Mouse (Mus musculus) heart, embryonic 13.5 days (tissue): Measurements from ENCODE around the gene Glul. TPM values are rescaled to one million over a fixed set of nuclear protein-coding genes. Genes with fewer than 3 reads are reported as not detected.

ENCODE experiments used
- ATAC-seq: fragments of 200-750 bp; cut with Nextera tagmentation; 2 replicates; pipeline ENCODE4 v1.8.0; 2017; ENCODE audit warnings: moderate TSS enrichment; ENCODE audit not compliant: insufficient number of reproducible peaks, low FRiP score, low TSS enrichment; ENCODE audit errors: extremely low read depth
- H3K27ac ChIP-seq: fragments of 300-500 bp; sonication (generic); replicated peaks from 2 replicates; pipeline ENCODE4 v1.5.1; 2015; ENCODE audit warnings: moderate library complexity, mild to moderate bottlenecking, inconsistent platforms
- H3K27me3 ChIP-seq: fragments of 300-500 bp; sonication (generic); replicated peaks from 2 replicates; pipeline ENCODE4 v1.6.1; 2015; ENCODE audit warnings: mild to moderate bottlenecking, inconsistent platforms
- H3K36me3 ChIP-seq: fragments of 300-500 bp; sonication (generic); 2 replicates; pipeline ENCODE4 v1.6.1; 2015; ENCODE audit warnings: mild to moderate bottlenecking, inconsistent platforms
- H3K4me1 ChIP-seq: fragments of 300-500 bp; sonication (generic); 2 replicates; pipeline ENCODE4 v1.6.1; 2015; ENCODE audit warnings: inconsistent platforms
- H3K4me2 ChIP-seq: fragments of 300-500 bp; sonication (generic); 2 replicates; pipeline ENCODE4 v1.6.1; 2015; ENCODE audit warnings: inconsistent platforms, mild to moderate bottlenecking, moderate library complexity
- H3K4me3 ChIP-seq: fragments of 300-500 bp; sonication (generic); 2 replicates; pipeline ENCODE4 v1.5.1; 2015; ENCODE audit warnings: moderate library complexity, mild to moderate bottlenecking, inconsistent platforms
- H3K9ac ChIP-seq: fragments of 300-500 bp; sonication (generic); 2 replicates; pipeline ENCODE4 v1.6.1; 2015; ENCODE audit warnings: inconsistent platforms, mild to moderate bottlenecking, moderate library complexity
- H3K9me3 ChIP-seq: fragments of 300-500 bp; sonication (generic); 2 replicates; pipeline ENCODE4 v1.6.1; 2016; ENCODE audit warnings: inconsistent platforms
- WGBS: fragments of 180-500 bp; shearing (Covaris S2); methylation state at CpG from one replicate; pipeline ENCODE4 v1.1.7; 2015; ENCODE audit warnings: mixed read lengths; 5-methylcytosine and 5-hydroxymethylcytosine counted together
- polyA plus RNA-seq: library from polyadenylated mRNA; unstranded; fragments of >200 nt; fragmentation: Nextera tagmentation; extraction: Ambion mirVana; gene quantifications from 2 replicates; pipeline ENCODE4 v1.2.1, GENCODE M21; 2015

The Glul gene
- polyA plus RNA-seq, 1 experiment from 2014 or later: 63.4 TPM

DNA sequence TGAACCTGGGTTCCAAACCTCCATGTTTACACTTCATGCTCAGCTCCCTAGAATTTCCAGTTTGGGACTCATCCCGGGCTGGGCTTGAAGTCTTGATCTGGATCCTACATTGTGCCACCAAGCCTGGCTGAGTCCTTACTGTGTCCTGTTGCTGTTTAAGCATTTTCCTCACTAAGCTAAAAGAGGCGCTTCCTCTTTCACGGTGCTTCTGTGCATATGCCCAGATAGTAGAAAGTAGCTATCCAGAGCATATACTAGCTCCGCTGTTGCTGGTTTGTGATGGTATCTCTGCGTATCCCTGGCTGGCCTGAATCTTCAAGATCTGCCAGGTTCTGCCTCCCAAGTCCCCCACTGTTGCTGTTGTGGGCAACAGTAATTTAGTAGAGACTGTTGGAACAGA, 10.7 kb downstream of the Glul start:
- no peak overlapping the region for H3K4me3 ChIP-seq
- H3K4me1 ChIP-seq: 0 out of 2 replicates have a peak, but pooled peaks cover 5% of the 10 kb centered on the region
- WGBS: 82% methylated on average over 5 of the region's 5 CpGs
- H3K9me3 ChIP-seq: no peaks in the 10 kb centered on the region
- peaks cover 59% of the 10 kb centered on the region for H3K36me3 ChIP-seq
- H3K27ac ChIP-seq: no peak overlapping the region
- H3K27me3 ChIP-seq: no peaks in the 10 kb centered on the region
- H3K9ac ChIP-seq: no peak overlapping the region
- ATAC-seq: no peak
- H3K4me2 ChIP-seq: no peak overlapping the region

- 0 out of 2 replicates have a peak, but pooled peaks cover 5% of the 10 kb centered on the region for H3K4me1 ChIP-seq
- WGBS: 84% methylated on average over 6 of the region's 6 CpGs
Observed at GRCm38 (mm10) chr1:153911276-153911795, 11.6 kb downstream of the Glul start.

DNA sequence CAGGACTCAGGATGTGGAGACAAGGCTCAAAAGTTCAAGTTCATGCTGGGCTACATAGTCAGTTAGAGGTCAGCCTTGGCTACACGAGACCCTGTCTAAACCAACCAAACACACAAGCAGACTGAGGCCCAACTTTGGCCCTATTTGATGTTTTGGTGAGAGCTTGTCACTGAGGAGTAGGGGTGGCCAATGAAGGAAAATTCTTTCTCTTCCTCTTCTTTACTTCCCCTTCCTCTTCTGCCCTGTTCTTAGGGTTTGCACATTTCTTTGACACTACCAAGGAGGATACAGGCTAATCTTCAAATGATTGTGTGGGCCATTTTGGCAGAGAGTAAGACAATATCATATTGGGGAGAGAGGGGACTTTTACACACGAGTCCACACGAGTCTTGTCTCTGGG, 14.1 kb downstream of the Glul start:
- H3K9ac ChIP-seq: no peak overlapping the region
- 57% methylated on average over 3 of the region's 3 CpGs for WGBS
- H3K4me1 ChIP-seq: peaks cover 11% of the 10 kb centered on the region
- H3K9me3 ChIP-seq: no peaks in the 10 kb centered on the region
- no peak overlapping the region for H3K4me2 ChIP-seq
- H3K36me3 ChIP-seq: peaks cover 24% of the 10 kb centered on the region
- H3K27ac ChIP-seq: no peak overlapping the region
- H3K4me3 ChIP-seq: no peak overlapping the region
- no peaks in the 10 kb centered on the region for H3K27me3 ChIP-seq
- no peak for ATAC-seq

More at GRCm38 (mm10) chr1:153911276-153911795, 11.6 kb downstream of the Glul start:
- no peak for ATAC-seq
- no peak overlapping the region for H3K9ac ChIP-seq
- H3K27me3 ChIP-seq: no peaks in the 10 kb centered on the region
- no peak overlapping the region for H3K4me3 ChIP-seq
- peaks cover 50% of the 10 kb centered on the region for H3K36me3 ChIP-seq
- no peak overlapping the region for H3K27ac ChIP-seq
- no peaks in the 10 kb centered on the region for H3K9me3 ChIP-seq
- no peak overlapping the region for H3K4me2 ChIP-seq

GRCm38 (mm10) chr1:153918521-153919206, 18.9 kb downstream of the Glul start:
- Histone ChIP-seq H3K4me3 (no peak overlapping the region), H3K27me3 (no peaks in the 10 kb centered on the region), H3K36me3 (no peaks in the 10 kb centered on the region), H3K27ac (peak overlapping the region; percentile 46), H3K4me2 (no peak overlapping the region), H3K9ac (no peak overlapping the region), H3K9me3 (no peaks in the 10 kb centered on the region), H3K4me1 (peaks cover 24% of the 10 kb centered on the region)
- ATAC-seq: peak; percentile 46; the same call in 1 of the 2 replicates
- WGBS: 58% methylated on average over 3 of the region's 3 CpGs

- Histone ChIP-seq H3K4me2 (no peak overlapping the region), H3K9ac (no peak overlapping the region), H3K4me1 (peaks cover 19% of the 10 kb centered on the region), H3K27ac (no peak overlapping the region), H3K36me3 (no peaks in the 10 kb centered on the region), H3K27me3 (no peaks in the 10 kb centered on the region), H3K9me3 (no peaks in the 10 kb centered on the region), H3K4me3 (no peak overlapping the region)
- no peak for ATAC-seq
- WGBS: 82% methylated on average over 3 of the region's 3 CpGs
Observed at GRCm38 (mm10) chr1:153921642-153922041, 21.9 kb downstream of the Glul start.

GRCm38 (mm10) chr1:153922571-153923021, 22.9 kb downstream of the Glul start:
- WGBS: 2% methylated on average over 5 of the region's 5 CpGs
- ATAC-seq: no peak; the same call in 1 of the 2 replicates
- no peak overlapping the region for H3K4me2 ChIP-seq
- no peaks in the 10 kb centered on the region for H3K36me3 ChIP-seq
- H3K4me1 ChIP-seq: peaks cover 19% of the 10 kb centered on the region
- no peaks in the 10 kb centered on the region for H3K9me3 ChIP-seq
- no peaks in the 10 kb centered on the region for H3K27me3 ChIP-seq
- no peak overlapping the region for H3K4me3 ChIP-seq
- no peak overlapping the region for H3K9ac ChIP-seq
- peak overlapping the region; percentile 81 for H3K27ac ChIP-seq

DNA sequence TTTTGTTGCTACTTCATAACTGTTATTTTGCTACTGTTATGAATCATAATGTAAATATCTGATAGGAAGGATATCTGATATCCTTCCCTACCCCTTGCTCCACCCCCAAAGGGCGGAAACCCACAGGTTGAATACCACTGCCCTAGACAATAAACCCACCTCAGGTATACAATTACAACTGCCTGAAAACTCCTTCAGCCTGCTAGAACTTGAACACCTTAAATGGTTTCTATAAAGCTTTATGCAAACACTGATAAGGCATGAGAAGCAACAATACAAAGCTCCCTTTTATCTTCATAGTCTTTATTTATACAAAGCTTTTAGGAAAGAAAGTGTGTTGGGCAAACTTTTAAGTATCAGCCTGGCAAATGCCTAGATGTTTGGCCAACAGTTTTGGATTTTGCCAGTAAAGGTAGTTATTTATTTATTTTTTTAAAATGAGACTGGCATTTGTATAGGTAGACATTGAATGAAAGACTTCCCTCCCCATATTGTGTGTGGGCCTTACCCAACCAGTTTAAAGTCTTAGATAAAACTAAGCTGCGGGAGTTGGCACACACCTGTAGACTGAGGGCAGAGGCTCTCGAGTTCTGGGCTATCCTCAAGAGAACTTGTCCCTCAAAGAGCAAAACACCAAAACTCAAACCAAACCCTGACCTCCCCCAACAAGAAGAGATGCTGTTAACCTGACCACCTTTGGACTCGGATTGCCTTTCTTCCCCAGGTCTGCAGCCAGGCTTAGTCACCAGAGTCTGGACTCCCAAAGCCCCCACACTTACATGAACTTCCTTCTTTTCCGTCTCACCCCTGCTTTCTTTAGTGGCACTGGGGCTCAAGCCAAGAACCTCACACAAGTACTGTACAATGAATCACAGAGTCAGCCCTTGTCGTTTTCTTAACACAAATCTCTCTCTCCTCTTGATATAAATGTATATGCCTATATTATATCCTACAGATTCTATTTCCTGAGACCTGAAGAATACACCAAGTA, 24.9 kb downstream of the Glul start:
- Histone ChIP-seq H3K4me2 (no peak overlapping the region), H3K9ac (no peak overlapping the region), H3K9me3 (no peaks in the 10 kb centered on the region), H3K27ac (no peak overlapping the region), H3K27me3 (no peaks in the 10 kb centered on the region), H3K4me1 (peaks cover 11% of the 10 kb centered on the region), H3K36me3 (no peaks in the 10 kb centered on the region), H3K4me3 (no peak overlapping the region)
- ATAC-seq: no peak
- 78% methylated on average over 6 of the region's 6 CpGs for WGBS

GRCm38 (mm10) chr1:153930431-153930830, 30.7 kb downstream of the Glul start:
- ATAC-seq: no peak

DNA sequence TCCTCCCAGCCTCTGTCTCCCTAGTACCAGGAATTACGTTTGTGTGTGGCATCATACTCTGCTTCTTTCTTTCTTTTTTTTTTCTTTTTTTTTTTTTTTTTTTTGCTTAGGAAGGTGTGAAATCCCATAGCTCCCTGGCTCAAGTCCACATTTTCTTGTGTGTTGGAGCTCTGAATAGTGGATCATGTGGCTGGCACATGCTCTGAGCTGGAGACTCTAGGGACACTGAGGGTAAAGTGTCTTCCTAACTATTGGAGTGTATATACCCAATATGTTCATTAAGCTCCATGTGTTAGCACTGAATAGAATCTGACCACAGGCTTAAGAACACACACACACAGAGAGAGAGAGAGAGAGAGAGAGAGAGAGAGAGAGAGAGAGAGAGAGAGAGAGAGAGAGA, 34.0 kb downstream of the Glul start:
- Histone ChIP-seq H3K9me3 (no peaks in the 10 kb centered on the region), H3K27me3 (no peaks in the 10 kb centered on the region), H3K36me3 (no peaks in the 10 kb centered on the region), H3K4me2 (no peak overlapping the region), H3K9ac (no peak overlapping the region), H3K27ac (no peak overlapping the region), H3K4me1 (no peaks in the 10 kb centered on the region), H3K4me3 (no peak overlapping the region)
- ATAC-seq: no peak
- WGBS: 29% methylated on average over 1 of the region's 1 CpGs

More at GRCm38 (mm10) chr1:153930431-153930830, 30.7 kb downstream of the Glul start:
- no peak overlapping the region for H3K4me2 ChIP-seq
- H3K9me3 ChIP-seq: no peaks in the 10 kb centered on the region
- H3K36me3 ChIP-seq: no peaks in the 10 kb centered on the region
- no peaks in the 10 kb centered on the region for H3K4me1 ChIP-seq
- 79% methylated on average over 2 of the region's 2 CpGs for WGBS
- no peaks in the 10 kb centered on the region for H3K27me3 ChIP-seq
- H3K4me3 ChIP-seq: no peak overlapping the region
- H3K9ac ChIP-seq: no peak overlapping the region
- no peak overlapping the region for H3K27ac ChIP-seq

GRCm38 (mm10) chr1:153935844-153936380, 36.2 kb downstream of the Glul start:
- Histone ChIP-seq H3K27ac (no peak overlapping the region), H3K9me3 (no peaks in the 10 kb centered on the region), H3K4me3 (no peak overlapping the region), H3K27me3 (no peaks in the 10 kb centered on the region), H3K36me3 (no peaks in the 10 kb centered on the region), H3K4me2 (no peak overlapping the region), H3K4me1 (no peaks in the 10 kb centered on the region), H3K9ac (no peak overlapping the region)
- 72% methylated on average over 12 of the region's 12 CpGs for WGBS
- ATAC-seq: no peak

DNA sequence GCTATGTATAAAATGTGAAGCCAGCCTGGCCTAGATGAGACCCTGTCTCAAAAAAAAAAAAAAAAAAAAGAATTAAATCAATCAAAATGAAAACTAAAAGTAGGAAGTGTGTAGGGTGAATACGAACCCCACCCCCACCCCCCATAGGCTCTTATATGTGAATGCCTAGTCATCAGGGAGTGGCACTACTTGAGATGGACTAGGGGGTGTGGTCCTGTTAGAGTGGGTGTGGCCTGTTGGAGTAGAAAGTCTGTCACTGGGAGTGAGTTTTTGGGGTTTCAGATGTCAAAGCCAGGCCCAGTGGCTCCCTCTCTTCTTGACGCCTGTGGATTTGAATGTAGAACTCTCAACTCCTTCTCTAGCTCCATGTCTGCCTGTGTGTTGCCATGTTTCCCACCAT, 37.3 kb downstream of the Glul start:
- no peak overlapping the region for H3K9ac ChIP-seq
- H3K4me2 ChIP-seq: no peak overlapping the region
- no peaks in the 10 kb centered on the region for H3K9me3 ChIP-seq
- no peak for ATAC-seq
- H3K4me3 ChIP-seq: no peak overlapping the region
- H3K27me3 ChIP-seq: no peaks in the 10 kb centered on the region
- no peaks in the 10 kb centered on the region for H3K36me3 ChIP-seq
- WGBS: 94% methylated on average over 2 of the region's 2 CpGs
- no peaks in the 10 kb centered on the region for H3K4me1 ChIP-seq
- H3K27ac ChIP-seq: no peak overlapping the region
